Mouse (Mus musculus) leukemia stem cell, adult 10-12 weeks (primary cell): ENCODE results near the gene Gm7347. TPM values are rescaled to one million over a fixed set of nuclear protein-coding genes. Genes with fewer than 3 reads are reported as not detected.

Experiments
- polyA plus RNA-seq: library from polyadenylated mRNA; stranded (reverse); fragments of >175 nt; gene quantifications from 2 replicates; pipeline ENCODE4 v1.2.3, GENCODE M21; 2012; ENCODE audit warnings: low replicate concordance

The Gm7347 gene
- not detected in 2 replicates for polyA plus RNA-seq

DNA sequence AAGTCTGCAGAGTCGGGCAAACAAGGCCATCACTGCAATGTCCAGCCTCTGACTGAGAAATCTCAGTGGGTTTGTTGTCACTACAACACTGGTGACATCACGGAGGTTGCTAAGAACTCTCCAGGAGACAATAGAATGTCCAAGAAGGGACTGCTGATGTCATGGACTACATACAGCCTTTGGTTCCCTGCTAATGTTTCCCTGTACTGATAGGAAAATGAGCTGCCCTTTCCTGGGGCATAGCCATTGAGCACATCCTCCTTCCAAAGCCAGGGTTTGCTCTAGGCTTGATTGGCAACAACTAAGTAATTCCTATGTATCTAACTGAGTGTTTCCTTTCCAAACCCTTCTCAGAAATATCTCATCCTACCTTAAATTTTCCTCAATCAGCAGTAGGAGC lies at the start of gene Gm7347:
TSS of gene Gm7347 (minus strand) at position 101 of the 400 bp plus-strand sequence.

DNA sequence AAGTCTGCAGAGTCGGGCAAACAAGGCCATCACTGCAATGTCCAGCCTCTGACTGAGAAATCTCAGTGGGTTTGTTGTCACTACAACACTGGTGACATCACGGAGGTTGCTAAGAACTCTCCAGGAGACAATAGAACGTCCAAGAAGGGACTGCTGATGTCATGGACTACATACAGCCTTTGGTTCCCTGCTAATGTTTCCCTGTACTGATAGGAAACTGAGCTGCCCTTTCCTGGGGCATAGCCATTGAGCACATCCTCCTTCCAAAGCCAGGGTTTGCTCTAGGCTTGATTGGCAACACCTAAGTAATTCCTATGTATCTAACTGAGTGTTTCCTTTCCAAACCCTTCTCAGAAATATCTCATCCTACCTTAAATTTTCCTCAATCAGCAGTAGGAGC lies 46.9 kb upstream of the Gm7347 start, which contains the start of gene 5031410I06Rik:
TSS of gene 5031410I06Rik (minus strand) at position 101 of the 400 bp plus-strand sequence.

DNA sequence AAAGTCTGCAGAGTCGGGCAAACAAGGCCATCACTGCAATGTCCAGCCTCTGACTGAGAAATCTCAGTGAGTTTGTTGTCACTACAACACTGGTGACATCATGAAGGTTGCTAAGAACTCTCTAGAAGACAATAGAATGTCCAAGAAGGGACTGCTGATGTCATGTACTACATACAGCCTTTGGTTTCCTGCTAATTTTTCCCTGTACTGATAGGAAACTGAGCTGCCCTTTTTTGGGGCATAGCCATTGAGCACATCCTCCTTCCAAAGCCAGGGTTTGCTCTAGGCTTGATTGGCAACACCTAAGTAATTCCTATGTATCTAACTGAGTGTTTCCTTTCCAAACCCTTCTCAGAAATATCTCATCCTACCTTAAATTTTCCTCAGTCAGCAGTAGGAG lies 30.8 kb upstream of the Gm7347 start, which contains the start of gene Gm10471:
TSS of gene Gm10471 (minus strand) at position 101 of the 400 bp plus-strand sequence.

DNA sequence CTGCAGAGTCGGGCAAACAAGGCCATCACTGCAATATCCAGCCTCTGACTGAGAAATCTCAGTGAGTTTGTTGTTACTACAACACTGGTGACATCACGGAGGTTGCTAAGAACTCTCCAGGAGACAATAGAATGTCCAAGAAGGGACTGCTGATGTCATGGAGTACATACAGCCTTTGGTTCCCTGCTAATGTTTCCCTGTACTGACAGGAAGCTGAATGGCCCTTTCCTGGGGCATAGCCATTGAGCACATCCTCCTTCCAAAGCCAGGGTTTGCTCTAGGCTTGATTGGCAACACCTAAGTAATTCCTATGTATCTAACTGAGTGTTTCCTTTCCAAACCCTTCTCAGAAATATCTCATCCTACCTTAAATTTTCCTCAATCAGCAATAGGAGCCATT lies 18.9 kb downstream of the Gm7347 start, which contains the start of gene Speer4a:
TSS of gene Speer4a (minus strand) at position 101 of the 400 bp plus-strand sequence.

DNA sequence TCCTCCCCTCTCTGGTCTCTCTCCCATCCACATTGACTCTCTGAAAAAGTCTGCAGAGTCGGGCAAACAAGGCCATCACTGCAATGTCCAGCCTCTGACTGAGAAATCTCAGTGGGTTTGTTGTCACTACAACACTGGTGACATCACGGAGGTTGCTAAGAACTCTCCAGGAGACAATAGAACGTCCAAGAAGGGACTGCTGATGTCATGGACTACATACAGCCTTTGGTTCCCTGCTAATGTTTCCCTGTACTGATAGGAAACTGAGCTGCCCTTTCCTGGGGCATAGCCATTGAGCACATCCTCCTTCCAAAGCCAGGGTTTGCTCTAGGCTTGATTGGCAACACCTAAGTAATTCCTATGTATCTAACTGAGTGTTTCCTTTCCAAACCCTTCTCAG lies 35.6 kb downstream of the Gm7347 start, which contains the start of gene Gm5862:
TSS of gene Gm5862 (minus strand) at position 101 of the 400 bp plus-strand sequence.

DNA sequence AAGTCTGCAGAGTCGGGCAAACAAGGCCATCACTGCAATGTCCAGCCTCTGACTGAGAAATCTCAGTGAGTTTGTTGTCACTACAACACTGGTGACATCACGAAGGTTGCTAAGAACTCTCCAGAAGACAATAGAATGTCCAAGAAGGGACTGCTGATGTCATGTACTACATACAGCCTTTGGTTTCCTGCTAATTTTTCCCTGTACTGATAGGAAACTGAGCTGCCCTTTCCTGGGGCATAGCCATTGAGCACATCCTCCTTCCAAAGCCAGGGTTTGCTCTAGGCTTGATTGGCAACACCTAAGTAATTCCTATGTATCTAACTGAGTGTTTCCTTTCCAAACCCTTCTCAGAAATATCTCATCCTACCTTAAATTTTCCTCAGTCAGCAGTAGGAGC lies 53.7 kb downstream of the Gm7347 start, which contains the start of gene Gm1979:
TSS of gene Gm1979 (minus strand) at position 101 of the 400 bp plus-strand sequence.

Other genes starting within 250 kb of the Gm7347 start
- gene Gm21663, start 116.2 kb downstream of the Gm7347 start, polyA plus RNA-seq, result not detected in 2 replicates
- not detected in 2 replicates for gene Gm21671, start 104.2 kb downstream of the Gm7347 start, polyA plus RNA-seq
- not detected in 2 replicates for gene Gm21680, start 85.9 kb downstream of the Gm7347 start, polyA plus RNA-seq
- gene Gm21698, start 69.9 kb downstream of the Gm7347 start, polyA plus RNA-seq, result 0.07 TPM in 1 of 2 replicates, not detected in the other
- gene Gm1979, start 53.8 kb downstream of the Gm7347 start, polyA plus RNA-seq, result not detected in 2 replicates
- gene Gm5862, start 35.7 kb downstream of the Gm7347 start, polyA plus RNA-seq, result 0.17 TPM in 1 of 2 replicates, not detected in the other
- gene Speer4a, start 19.0 kb downstream of the Gm7347 start, polyA plus RNA-seq, result not detected in 2 replicates
- gene Gm10471, start 30.7 kb upstream of the Gm7347 start, polyA plus RNA-seq, result not detected in 2 replicates
- not detected in 2 replicates for gene 5031410I06Rik, start 46.8 kb upstream of the Gm7347 start, polyA plus RNA-seq
- gene Gm10220, start 62.8 kb upstream of the Gm7347 start, polyA plus RNA-seq, result not detected in 2 replicates
- not detected in 2 replicates for gene Gm7361, start 199.1 kb upstream of the Gm7347 start, polyA plus RNA-seq